Mouse (Mus musculus) G1E (cell line): ENCODE data around the gene Cradd.

Experiments used
- CTCF ChIP-seq: IDR thresholded peaks from 2 replicates; pipeline ENCODE4 v1.5.1; 2012; ENCODE audit warnings: low read depth, low read length, inconsistent platforms, mixed read lengths
- TAL1 ChIP-seq: conservative IDR thresholded peaks from 2 replicates; pipeline ENCODE4 v1.6.1; 2012; ENCODE audit warnings: low read depth, low read length, inconsistent platforms, mixed read lengths

- TF ChIP-seq CTCF (no peak), TAL1 (no peak)
Observed at GRCm38 (mm10) chr10:95256095-95256494, 67.8 kb downstream of the Cradd start.
